Mouse (Mus musculus): Measurements from ENCODE around the gene Sfxn2. TPM values are rescaled to one million over a fixed set of nuclear protein-coding genes. Genes with fewer than 3 reads are reported as not detected.

Gene Sfxn2
- polyA plus RNA-seq, 3 experiments from 2014 or later = 3.8 to 9.2 (median 8.7) TPM

GRCm38 (mm10) chr19:46600371-46600770 is 27.2 kb downstream of the Sfxn2 start:
- no peak for ATAC-seq

GRCm38 (mm10) chr19:46601491-46601890 is 28.3 kb downstream of the Sfxn2 start:
- ATAC-seq = no peak

DNA sequence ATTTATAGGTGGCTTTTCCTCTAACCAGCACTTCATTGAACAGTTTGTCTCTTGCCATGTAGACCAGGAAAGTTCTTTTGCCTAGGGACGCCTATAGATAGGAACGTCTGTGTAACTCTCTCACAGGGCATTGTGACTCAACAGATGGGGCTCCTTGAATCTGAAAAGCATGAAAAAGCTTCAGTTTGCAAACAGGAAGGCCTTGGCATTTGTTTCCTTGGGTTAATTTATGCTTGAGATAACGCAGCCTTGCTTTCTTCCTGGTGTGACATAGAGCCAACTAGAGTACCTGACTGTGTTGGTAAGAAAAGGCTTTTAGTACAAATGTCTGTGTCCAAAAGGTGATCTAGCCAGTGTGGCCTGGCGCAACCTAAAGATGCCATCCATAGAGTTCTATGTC is 29.2 kb downstream of the Sfxn2 start:
- ATAC-seq = no peak

DNA sequence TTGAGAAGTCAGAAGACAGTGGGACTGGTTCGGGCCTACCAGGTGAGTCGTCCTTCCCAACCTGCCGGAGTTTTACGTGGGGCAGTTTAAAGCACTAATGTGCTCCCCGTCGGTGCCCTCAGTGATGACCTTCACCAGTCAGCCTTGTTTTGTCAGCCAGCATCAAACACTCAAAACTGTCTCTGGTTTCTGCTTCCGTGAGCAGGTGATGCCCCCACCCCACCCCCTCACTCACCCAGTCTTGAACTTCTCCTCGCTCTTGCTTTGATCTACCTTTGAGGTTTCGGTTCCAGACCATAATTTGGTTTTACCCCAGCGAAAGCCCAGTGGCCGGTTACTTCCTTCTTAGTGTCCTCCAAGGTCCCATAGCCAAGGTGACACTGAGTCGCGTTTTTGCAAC is 33.6 kb downstream of the Sfxn2 start:
- peak; percentile 43 for ATAC-seq

GRCm38 (mm10) chr19:46607424-46607823 is 34.3 kb downstream of the Sfxn2 start:
- peak; percentile 63 for ATAC-seq

DNA sequence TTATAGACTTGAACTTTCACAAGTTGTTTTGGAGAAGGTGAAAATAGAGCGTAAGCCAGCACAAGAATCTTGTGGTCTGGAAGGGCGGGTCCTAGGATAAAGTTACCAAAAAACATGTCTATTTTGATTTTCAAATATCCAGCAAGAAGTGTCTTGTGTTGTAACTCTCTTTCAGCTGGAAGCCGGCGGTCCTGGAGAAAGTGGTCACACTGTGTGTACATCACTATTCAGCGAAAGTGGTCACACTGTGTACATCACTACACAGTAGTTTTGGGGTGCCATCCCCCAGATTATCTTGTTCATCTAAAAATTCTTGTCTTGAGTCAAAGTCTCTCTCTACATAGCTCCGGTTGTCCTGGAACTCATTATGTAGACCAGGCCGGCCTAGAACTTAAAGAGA is 35.0 kb downstream of the Sfxn2 start:
- ATAC-seq = no peak

DNA sequence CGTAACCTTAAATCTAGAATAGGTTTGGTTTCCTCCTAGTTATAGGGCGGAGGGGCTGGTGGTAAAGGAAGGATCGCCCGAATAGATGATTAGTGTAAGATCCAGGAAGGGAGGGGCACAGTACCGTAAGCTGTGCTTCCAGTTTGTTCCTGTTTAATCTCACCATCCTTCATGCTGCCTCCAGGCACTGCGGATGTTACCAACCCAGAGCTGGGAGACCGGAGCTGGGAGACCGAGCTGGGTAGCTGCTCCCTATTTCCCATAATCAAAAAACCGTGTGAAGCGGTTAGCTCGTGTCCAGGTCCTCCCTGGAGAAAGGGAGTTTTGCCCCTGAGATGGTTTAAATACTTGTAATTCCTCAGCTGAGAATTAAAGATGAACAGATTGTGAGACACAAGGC is 43.2 kb downstream of the Sfxn2 start:
- ATAC-seq = no peak

DNA sequence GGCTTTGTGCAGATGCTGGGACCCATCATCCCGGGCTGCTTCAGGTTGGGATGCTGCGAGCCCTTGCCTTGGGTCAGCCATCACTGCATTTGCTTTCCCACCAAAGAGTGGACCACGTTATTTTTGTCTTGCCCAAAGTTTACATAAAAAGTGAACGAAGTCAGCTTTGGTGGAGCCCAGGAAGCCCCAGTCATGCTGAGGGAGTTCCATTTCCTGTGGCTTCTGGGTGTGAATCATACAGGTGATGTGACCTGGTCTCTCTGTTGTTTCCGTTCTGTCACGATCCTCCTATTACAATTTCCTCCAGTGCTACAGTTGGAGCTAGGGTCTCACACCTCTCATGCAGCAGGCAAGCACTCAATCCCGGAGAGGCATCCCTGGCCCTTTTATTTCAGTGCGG is 44.2 kb downstream of the Sfxn2 start:
- ATAC-seq = peak; percentile 38

DNA sequence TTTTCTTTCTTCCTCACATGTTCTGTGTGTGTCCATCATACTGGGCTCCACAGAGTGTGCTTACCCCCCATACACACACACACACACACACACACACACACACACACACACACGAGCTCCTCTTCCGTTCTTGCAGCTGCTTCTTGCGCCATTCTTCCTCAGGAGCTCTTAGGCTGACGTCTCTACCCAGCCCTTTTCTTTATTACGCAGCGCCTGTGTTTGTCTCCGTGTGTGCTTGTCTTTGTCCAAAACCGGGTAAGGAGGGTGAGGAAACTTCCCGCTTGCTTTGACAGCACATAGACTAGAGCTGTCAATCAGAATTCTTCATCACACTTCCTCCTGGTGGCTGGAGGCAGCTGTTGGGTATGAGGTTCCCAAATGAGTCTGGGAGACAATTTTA is 45.2 kb downstream of the Sfxn2 start:
- no peak for ATAC-seq

DNA sequence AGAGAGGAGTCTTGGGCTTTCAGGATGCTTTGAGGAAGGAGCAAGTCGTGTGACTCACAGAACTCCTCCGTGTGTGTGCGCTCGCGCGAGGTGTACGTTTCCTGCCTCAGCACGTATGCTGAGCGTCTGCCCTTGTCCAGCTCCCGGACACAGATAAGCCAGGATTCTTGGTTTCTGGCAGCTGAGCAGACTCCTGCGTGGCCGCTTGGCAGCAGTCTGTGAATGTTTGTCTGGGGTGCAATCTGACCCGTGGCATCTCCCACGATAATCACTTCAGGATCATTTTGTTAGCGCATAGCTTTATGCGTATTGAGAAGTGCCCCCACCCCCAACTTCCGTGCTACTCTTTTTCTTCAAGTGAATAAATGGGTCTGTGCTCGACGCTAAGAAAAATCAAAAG is 45.8 kb downstream of the Sfxn2 start:
- no peak for ATAC-seq

- no peak for ATAC-seq
Measured at GRCm38 (mm10) chr19:46619518-46619917, 46.4 kb downstream of the Sfxn2 start.

DNA sequence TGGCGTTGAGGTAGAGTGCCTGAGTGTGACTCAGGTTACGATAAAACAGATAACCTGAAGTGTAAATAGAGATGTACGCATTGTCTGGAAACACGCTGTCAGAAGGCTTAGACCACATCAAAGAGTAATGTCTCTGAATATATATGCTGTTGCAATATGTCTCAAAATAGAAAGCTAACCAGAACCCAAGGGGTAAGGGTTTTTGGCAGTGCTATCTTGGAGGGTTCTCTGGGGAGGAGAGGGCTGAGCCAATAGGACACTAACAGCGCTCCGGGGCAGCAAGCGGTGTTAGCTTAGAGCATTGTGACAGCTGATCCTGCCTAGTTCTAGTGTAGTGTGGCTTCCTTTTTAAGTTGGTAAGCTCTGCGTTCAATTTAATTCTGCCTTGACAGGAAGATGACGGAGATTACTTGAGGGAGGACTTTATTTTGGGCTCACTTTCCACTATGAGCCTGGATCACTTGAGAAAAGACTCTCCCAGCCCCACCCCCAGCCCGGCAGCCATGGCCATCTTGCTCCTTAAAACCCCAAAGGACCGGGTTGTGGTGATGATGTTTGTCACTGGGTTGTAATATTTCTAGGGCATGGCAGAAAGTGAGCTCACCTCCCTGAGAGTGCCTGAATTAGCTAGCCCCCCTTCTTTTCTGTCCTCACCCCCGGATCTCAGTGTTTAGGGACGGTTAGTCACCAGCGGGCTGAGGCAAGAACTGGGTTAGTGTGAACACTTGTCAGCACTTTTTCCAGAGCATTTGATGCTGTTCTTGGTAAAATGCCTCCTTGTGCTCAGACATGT is 47.0 kb downstream of the Sfxn2 start:
- peak; percentile 87 for ATAC-seq

DNA sequence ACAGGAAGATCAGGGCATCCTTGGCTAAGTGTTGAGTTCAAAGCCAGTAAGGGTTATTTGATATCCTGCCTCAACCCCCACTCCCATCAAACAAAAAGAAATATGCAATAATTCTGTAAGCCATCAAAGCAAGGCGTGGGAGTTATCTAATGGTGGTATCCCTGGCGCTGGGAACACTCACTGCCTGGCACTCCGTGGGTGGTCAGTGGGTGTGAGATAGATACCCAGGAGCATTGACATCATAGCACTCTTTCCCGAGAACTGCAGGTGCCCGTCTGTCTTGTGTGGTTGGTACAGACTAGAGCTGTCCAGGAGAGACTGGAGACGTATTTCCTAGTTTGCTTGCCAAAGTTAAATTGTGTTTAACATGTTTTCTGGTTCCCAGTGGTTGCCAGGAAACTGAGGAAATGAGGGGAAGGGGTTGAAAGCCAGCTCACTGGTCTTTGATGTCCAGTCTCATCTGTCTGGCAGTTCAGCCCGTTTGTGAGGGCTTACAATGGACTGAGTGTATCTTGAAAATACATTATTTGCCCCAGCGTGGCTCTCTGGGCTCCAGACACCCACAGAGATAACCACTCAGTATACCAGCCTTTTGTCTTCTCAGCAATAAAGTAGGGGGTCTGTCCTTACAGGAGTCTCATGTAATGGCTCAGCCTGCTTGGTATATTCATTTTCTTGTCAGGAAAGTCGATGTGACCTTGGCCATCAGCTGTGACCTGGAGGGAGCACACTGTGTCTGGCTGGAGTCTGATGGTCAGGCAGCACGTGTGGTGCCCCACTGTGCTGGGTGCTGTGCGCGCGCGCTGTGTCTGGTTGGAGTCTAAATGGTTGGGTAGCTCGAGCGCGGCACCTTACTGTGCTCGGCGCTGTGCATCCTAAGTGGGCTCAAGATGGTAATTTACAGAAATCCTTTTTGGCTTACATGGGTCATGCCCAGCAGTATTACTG is 48.3 kb downstream of the Sfxn2 start:
- ATAC-seq = no peak

DNA sequence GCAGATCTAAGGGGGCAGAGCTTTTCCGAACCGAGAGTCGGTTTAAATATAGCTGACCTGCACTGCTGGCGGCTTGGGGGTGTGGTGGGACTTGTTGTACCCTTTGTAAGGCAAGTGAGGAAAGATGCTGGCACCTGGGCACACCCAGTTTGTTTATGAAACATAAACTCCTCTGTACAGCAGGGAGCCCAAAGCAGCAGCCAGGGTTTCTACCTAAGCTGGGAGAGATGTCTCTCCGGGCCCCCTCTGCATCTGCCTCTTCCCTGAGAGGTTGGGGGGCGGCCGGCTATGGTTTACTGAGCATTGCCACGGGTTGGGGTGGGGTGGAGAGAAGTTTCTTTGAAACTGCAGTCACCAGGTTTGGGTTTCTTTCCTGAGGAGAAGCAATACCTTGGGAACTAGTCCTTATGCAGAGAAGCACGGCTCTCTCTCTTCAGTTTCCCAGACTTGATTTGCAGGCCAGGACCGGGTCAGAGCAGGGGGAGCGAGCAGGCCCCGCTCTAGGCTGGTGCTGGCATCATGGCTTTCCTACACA is 49.6 kb downstream of the Sfxn2 start:
- no peak for ATAC-seq

DNA sequence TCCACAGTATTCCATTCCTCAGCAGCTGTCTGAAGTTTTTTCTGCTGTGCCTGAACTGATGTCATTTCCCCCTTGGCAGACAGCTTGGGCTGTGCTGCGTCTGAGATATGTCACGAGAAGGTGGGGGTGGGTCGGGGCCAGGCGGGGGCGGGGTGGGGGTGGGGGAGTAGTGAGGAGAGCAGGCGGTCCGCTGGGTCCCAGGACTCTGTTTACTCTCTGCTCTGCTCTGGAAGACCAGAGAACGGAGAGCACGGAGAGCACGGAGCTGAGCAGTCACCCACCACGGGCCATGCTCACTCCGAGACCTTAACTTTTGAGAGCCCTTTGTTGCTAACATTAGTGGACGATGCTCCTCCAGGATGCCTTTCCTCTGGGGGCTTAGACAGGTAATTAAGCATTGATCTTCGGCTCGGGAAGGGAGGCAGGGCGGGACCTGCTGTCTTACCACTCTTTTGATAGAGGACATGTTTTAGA is 50.1 kb downstream of the Sfxn2 start:
- no peak for ATAC-seq

DNA sequence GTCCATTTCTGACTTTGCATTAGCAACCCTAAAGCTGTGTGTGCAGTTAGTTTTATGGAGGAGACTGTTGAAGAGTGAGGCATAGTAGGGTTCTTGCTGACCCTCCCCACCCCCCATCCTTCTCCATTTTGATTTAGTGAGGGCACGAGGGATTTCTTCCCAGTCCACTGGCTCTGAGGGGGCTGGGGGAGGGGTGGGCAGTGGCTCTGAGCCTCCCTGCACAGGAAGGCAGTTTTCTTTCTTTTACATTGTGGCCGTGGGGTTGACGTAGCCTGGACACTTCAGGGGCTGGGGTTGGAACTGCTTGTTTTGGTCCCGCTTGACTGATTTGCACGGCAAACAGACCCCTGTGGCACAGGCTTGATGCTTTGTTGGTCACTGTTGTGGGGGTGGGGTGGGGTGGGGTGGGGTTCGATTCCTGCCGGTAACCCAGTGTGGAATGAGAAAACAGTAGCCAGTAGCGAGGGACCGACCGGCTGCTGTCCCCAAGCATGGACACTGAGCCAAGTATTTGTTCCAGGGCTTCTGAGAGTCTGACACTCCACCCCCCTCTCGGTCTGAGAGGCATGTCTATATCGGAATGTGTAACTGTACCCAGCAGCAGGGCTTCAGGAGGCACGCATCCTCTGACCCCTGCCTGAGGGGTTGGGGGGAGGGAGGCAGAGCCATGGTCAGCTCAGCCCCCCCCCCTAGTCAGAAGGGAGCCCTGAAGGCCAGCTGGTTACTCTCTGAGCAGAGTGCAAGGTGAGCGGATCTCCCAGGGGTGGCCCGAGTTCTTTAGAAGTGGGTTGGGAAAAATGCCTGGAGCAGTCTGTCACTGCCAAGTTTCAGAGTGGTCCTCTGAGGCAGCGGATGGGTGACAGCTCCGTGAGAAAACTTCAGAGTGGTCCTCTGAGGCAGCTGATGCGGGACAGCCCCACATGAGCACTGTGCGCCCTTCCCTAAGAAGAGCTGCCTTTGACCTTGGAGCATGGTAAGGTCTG is 50.9 kb downstream of the Sfxn2 start:
- no peak for ATAC-seq

- ATAC-seq = no peak
Measured at GRCm38 (mm10) chr19:46625015-46625414, 51.9 kb downstream of the Sfxn2 start.

GRCm38 (mm10) chr19:46625519-46625918 is 52.4 kb downstream of the Sfxn2 start:
- no peak for ATAC-seq

DNA sequence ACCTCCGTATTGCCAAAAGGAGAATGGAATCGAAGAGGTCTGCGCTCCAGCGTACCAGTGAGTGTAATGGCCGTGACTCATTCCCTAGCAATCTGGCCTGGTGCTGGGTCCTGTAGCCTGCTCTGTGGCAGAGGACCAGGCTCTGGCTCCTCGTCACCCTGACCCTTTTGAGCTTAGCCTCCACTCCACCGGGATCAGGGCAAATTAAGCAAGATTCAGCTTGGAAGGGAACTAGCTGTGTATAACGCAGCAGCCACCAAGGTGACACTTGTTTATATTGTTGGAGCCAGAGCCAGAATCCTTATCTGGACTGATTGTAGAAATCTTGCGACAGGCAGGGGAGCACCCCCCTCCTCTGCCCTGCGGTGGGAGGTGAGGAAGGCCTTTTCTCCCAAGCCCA is 55.2 kb downstream of the Sfxn2 start:
- ATAC-seq = no peak

- no peak for ATAC-seq
Measured at GRCm38 (mm10) chr19:46629807-46630206, 56.6 kb downstream of the Sfxn2 start.

DNA sequence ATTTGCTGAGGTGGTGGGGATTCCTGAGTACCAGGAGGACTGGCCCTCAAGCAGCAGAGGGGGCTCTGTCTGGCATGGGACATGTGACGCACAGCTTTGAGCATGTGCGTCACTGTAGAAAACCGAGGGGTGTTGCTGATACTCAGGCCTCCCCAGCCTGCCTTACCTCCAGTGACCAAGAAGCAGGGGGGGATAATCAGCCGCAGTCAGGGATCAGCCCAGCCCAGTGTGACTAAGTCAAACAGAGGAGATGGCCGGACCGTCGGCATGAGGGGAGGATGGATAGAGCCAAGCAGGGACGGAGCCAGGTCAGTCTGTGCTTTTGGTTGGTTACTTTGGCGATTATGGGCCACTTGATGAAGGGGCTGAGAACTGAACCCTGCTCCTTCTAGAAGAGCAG is 58.5 kb downstream of the Sfxn2 start:
- no peak for ATAC-seq

- no peak for ATAC-seq
Measured at GRCm38 (mm10) chr19:46635766-46636165, 62.6 kb downstream of the Sfxn2 start.
